ENCODE assay signal across 10 mouse cellular contexts in the genomic region with DNA sequence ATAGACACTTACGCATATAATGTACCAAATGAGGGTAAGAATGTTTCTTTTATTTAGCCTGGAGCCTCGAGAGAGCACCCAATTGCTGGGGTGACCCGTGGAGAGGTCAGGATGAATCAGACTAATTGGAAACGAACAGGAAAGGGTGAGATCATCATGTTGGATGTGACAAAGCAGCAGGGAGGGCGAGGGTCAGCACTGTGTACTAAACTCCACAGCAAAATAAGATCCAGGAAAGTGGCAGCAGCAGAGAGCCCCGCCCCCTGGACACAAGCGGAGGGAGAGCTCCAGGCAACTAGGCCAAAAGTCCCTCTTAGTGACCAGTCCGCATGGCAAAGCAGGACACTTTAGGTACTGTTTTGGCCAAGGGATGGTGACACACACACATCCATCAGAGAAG. TPM values are rescaled to one million over a fixed set of nuclear protein-coding genes. Genes with fewer than 3 reads are reported as not detected.
DNase-seq lines count a peak whose midpoint lies in the region; ATAC-seq lines count a peak whose summit lies in the region.
"Had no signal": no experiment of that assay in that cellular context is flagged by ENCODE, and none has a peak within 500 bp of the region (broad histone marks: within the 10 kb centered on the region; RNA-seq: fewer than 3 reads in every experiment).

No protein-coding gene starts in this region.

- H3K4me1 ChIP-seq in liver, embryonic 16.5 days (ENCODE audit: control insufficient read depth, low read depth, low read length), result peaks cover 17% of the 10 kb centered on the region

- H3K27ac ChIP-seq in liver, embryonic 16.5 days (ENCODE audit: low read length), result peak overlapping the region; percentile 14; the same call in 1 of the 2 replicates
- H3K27ac ChIP-seq: neural tube, embryonic 12.5 days had no signal

- WGBS in liver, embryonic 16.5 days (ENCODE audit: insufficient replicate concordance), result 47% methylated on average over 8 of the region's 8 CpGs

- no peak overlapping the region for H3K4me2 ChIP-seq in liver, embryonic 16.5 days (ENCODE audit: low read depth, low read length)
- H3K4me2 ChIP-seq: neural tube, embryonic 12.5 days had no signal

- H3K27me3 ChIP-seq in liver, embryonic 16.5 days (ENCODE audit: control insufficient read depth, insufficient read depth, low read depth, low read length), result no peaks in the 10 kb centered on the region
- H3K27me3 ChIP-seq: neural tube, embryonic 12.5 days had no signal

- intact Hi-C loops in gastrocnemius, postnatal 36 days (cut with DNase I), result no loop called here
- intact Hi-C loops in left cerebral cortex, postnatal 4 days (cut with DNase I), result no loop called here

- ATAC-seq in liver, embryonic 16.5 days (ENCODE audit: low read depth), result peak; percentile 59

- H3K36me3 ChIP-seq in liver, embryonic 16.5 days (ENCODE audit: control insufficient read depth, insufficient read depth), result no peaks in the 10 kb centered on the region
- H3K36me3 ChIP-seq: neural tube, embryonic 12.5 days had no signal

- H3K9ac ChIP-seq in liver, embryonic 16.5 days (ENCODE audit: low read depth, low read length), result no peak overlapping the region
- H3K9ac ChIP-seq: neural tube, embryonic 12.5 days had no signal

- peak; percentile 65 to 84 for DNase-seq in adrenal gland, adult (ENCODE audit: inconsistent age in 2 of 2, low spot score in 1 of 2)
- DNase-seq in adrenal gland, postnatal 4 days (ENCODE audit: low spot score in 2 of 2), result no peak
- peak; percentile 60 for DNase-seq in 416B (ENCODE audit: low read depth)
- peak; percentile 38 to 59 for DNase-seq in gastrocnemius, postnatal 36 days
- no peak for DNase-seq in natural killer cell, adult 2 months (ENCODE audit: low spot score in 2 of 2)
- DNase-seq in left cerebral cortex, postnatal 4 days, result no peak
- DNase-seq in cerebellum, adult 18-20 months, result no peak

- H3K4me3 ChIP-seq in liver, embryonic 16.5 days (ENCODE audit: low read depth, low read length), result no peak overlapping the region
- H3K4me3 ChIP-seq: erythroblast, embryonic 14.5 days; neural tube, embryonic 12.5 days had no signal

- no peaks in the 10 kb centered on the region for H3K9me3 ChIP-seq in liver, embryonic 16.5 days (replicated peaks; ENCODE audit: control insufficient read depth, low read length)
- H3K9me3 ChIP-seq: neural tube, embryonic 12.5 days had no signal

RNA-seq across cellular contexts. Expression of a gene that starts 18.4 kb away (rescaled TPM):
- total RNA-seq in adrenal gland, postnatal 4 days (2021), result 10 to 100 TPM; 27.1 to 28.0 TPM
- 10 to 100 TPM; 17.0 to 27.2 TPM for total RNA-seq in gastrocnemius, postnatal 36 days (2021)
- polyA plus RNA-seq in liver, embryonic 16.5 days (2015; fragmentation: Nextera tagmentation; extraction: Ambion mirVana), result 5.4 and 5.9 TPM in 2 replicates
- total RNA-seq in left cerebral cortex, postnatal 4 days (2021), result 10 to 100 TPM; 34.7 to 39.7 TPM

Comparison
In these comparisons a context has a peak if more than half of its experiments do, and no peak if none do; other contexts are left out.
1. DNase-seq: peak in adrenal gland, adult (2 of 2), 416B (single experiment) and gastrocnemius, postnatal 36 days (2 of 2); none in adrenal gland, postnatal 4 days (0 of 2), natural killer cell, adult 2 months (0 of 2), left cerebral cortex, postnatal 4 days (single experiment) and cerebellum, adult 18-20 months (0 of 2).